Mouse (Mus musculus) layer of hippocampus, adult 18-20 months (tissue): ENCODE results near the gene Adam19. TPM values are rescaled to one million over a fixed set of nuclear protein-coding genes. Genes with fewer than 3 reads are reported as not detected.

Experiments used
- microRNA-seq, 2 experiments: library from miRNA; unstranded; fragments of <30 nt; microRNA quantifications; one replicate each; pipeline ENCODE4 v1.2.0; 2021
- total RNA-seq, 2 experiments: library from RNA; stranded (reverse); gene quantifications; 2 replicates each; pipeline ENCODE4 v1.2.3; 2021

Adam19 gene
- total RNA-seq, 2 experiments from 2014 or later, result 10.5 to 10.9 TPM

Small RNAs within 50 kb of the gene (microRNA-seq; reads per million reads assigned to microRNA genes)
- 0 reads per million in 2 experiments for gene Mir7239
- 0 to 0.25 reads per million in 2 experiments for gene Mir8100

Other genes starting within 250 kb of the Adam19 start
- 10 to 100 TPM; 56.1 to 59.0 TPM for gene Clint1, start 203.9 kb upstream of the Adam19 start, total RNA-seq
- 10 to 100 TPM; 24.4 to 28.8 TPM for gene Lsm11, start 111.1 kb upstream of the Adam19 start, total RNA-seq
- 1 to 10 TPM; 9.4 to 9.7 TPM for gene Thg1l, start 100.5 kb upstream of the Adam19 start, total RNA-seq
- under 1 TPM in 1 of 2 experiments, not detected in 1; 0.10 TPM for gene Sox30, start 75.7 kb upstream of the Adam19 start, total RNA-seq
- gene Gm12166, start 3.7 kb upstream of the Adam19 start, total RNA-seq, result 1 to 10 TPM; 1.1 to 3.2 TPM
- gene Nipal4, start 110.5 kb downstream of the Adam19 start, total RNA-seq, result 1 to 10 TPM; 1.4 to 2.1 TPM
- gene Fndc9, start 179.5 kb downstream of the Adam19 start, total RNA-seq, result 1 to 10 TPM in 1 of 2 experiments, under 1 TPM in 1; 0.63 to 1.3 TPM